Mouse (Mus musculus) cerebellum, adult 18-20 months (tissue): ENCODE measurements around the gene Trpm8.

Source experiments
- DNase-seq, 2 experiments: peaks; one replicate each; pipeline ENCODE4 v3.0.0; 2021

The Trpm8 gene

DNA sequence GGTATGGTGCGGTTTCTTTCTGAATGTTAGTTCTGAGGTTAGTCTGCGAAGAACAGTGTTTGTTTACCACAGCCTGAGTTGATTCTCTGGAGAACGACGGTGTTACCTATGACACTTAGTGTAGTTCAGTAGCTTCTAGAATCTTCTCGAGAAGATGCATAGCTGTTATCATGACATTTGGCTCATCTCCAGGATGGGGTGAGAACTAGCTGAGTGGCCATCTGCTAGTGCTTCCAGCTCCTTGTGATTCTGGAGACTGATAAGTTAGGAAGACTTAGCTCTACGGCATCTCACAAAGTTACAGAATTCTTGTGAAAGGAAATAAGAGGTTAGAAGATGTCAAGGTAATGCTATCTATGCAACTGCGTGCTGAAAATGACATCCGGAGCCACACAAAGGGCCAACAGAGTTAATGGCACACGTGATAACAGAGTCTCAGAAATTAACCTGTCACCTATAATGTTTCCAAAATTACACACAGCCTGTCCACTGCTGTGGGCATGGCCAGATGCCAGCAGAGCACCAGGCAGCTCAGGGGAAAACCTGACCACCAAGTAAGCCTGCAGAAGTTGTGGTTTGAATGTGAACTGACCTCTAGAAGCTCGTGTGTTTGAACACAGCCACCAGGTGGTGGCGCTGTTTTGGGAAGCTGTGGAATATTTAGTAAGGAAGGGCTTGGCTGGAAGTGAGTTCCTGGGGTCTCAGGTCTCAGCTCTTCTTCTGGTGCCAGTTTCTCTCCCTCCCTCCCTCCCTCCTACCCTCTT lies 89.6 kb downstream of the Trpm8 start:
- DNase-seq: peak; percentile 53 to 65

DNA sequence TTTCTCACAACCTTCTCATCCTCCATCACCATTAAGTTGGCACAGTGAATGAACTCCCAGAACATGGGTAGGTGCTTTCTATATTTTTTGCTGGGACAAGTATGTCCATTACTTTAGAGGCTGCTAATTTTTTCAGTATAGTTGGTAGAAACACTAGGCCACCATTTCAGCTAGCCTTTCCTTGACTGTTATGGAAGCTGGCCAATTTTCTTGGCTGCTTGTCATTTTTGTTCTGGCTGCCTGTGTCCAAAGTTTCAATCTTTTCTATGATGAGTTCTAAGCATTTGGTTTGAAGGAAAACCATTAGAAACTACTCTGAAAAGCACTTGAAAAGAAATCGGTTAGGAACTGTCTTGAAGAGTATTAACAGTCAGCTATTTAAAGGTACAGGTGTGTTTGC lies 101.0 kb downstream of the Trpm8 start:
- DNase-seq: no peak

DNA sequence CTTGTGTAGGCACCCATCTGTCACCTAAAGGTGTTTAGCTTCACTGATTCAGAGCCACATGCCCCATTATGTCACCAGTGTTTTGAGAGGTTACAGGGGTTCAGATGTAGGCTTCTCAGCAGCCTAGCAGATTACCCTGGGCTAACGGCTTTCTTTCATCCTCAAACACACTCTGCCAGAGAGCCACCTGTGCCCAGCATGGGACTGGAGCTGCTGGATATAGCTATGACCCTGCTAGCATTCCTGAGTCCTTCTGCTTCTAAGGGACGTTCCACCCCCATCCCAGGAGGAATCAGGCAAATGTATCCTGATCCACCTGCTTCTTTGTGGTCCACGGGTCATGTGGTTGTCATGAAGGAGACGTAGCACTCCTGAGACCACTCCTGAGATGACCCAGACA lies 114.2 kb downstream of the Trpm8 start:
- DNase-seq: peak; percentile 41 to 60

DNA sequence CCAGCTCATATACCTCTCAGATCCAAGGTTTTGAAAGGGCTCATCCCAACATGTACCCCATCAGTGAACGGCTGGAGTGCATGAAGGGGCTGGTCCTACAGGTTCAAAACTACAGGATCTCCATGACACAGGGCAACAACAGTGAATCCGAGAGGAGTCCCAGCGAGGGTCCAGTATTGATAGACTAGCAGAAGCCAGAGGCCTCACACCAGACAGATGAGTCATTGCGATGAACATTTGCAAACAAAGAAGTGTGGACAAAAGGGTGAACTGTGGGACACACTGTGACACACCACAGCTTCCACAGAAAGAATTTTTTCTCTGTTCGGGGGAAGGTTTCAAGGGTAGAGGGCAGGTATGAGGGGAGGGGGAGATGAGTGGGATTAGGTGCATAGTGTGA lies 115.9 kb downstream of the Trpm8 start:
- DNase-seq: no peak

DNA sequence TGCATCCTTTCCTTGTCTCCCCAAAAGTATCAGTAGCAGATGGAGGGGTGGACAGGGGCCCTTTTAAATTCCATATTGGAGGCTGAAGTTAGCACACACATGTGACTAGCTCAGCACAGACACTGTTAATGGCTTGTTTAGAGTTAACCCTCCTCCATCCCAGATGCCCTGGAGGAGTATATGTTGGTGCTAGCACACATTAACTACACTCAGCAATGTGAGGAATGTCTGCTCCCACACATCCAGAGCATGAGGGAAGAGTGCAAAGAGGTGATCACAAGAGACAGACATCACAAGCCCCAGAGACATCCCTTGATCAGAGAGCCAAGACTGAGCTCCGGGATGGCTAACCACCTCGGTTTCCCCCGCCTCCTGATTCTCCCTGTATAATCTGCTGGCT lies 125.9 kb downstream of the Trpm8 start:
- no peak for DNase-seq

DNA sequence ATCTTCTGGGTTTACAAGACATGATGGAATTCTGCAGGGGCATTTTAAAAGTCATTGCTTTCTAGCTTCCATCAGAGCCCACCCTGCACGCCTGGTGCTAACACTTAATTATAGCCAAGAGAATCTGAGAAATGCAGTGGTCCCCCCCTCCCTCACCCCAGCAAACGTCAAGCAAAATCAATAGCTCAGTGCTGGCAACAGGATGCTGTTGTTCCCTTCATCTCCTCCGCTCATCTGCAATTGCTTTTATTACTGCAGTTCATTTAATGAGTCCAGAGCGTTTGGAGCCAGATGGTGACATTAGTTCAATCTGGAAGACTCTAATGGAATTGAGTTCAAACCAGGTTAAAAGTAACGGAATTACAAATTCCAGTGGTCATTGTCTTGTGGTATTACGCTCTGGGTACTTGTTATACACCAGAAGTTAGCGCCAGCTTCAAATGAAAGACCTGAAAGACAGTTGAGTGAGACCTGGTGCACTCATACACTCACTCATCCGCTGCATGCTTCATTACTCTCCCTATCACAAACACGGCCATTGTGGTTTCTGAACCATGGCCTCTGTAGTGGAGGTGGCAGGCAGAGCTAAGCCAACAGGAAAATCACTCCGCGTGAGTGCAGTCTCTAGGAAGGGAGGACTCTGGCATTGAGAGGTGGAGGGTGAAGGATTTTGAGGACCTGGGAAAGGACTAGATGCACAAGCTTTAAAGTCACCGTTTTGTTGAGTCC lies 128.8 kb downstream of the Trpm8 start:
- no peak for DNase-seq

DNA sequence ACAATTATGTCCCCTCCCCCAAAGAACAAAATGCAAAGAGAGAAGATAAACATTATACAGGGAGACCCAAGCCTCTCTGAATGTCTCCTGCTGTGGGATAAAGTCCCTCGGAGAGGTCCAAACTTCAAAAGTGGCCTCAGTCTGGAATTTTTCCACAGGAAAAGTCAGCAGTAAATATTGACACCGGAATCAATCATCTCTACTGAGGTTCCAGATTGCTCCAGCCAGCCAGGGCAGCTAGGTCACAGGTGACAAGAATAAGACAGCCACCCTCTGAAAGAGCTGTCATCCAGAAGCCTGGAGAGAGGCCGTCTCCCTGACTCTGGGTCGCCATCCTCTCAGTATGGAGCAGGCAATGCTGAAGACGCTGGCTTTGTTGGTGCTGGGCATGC lies 129.3 kb downstream of the Trpm8 start, which contains the start of gene Spp2:
Spp2 (plus strand) TSS at position 155 of the 392 bp plus-strand sequence.
- DNase-seq: no peak

DNA sequence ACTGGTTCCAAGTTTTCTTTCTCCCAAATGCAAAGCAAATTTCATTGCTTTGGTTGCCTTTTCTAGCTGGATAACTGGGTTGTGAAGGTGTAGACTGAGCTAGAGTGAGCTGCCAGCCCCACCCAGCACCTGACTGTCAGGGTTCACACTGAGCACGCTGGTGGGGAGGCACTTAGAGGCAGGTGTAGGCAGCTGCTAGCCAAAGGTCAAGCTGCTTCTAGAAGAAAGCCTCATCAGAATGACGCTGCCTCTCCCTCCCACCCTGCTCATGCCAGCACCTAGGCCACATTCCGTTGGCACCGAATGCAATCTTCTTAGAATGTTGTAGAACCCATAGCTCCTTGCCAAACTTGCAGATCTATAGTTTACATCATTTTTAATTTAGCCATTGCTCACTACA lies 130.9 kb downstream of the Trpm8 start:
- DNase-seq: no peak

DNA sequence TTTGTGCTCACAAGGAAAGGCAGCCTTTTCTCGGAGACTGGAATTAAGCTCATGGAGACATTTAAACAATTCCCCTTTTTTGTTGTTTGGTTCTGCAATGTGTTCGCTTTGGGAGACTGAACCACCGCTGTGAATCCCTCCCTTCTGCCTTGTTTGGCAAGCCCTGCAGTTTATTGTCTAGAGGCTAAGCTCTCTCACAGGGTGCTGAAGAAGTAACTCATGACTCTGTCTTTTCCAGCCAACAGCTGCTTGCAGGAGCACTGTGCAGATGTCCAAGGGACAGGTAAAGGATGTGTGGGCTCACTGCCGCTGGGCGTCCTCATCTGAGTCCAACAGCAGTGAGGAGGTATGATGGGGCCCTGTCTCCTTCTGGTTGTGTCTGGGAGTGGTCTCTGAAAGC lies 134.6 kb downstream of the Trpm8 start:
- DNase-seq: no peak

DNA sequence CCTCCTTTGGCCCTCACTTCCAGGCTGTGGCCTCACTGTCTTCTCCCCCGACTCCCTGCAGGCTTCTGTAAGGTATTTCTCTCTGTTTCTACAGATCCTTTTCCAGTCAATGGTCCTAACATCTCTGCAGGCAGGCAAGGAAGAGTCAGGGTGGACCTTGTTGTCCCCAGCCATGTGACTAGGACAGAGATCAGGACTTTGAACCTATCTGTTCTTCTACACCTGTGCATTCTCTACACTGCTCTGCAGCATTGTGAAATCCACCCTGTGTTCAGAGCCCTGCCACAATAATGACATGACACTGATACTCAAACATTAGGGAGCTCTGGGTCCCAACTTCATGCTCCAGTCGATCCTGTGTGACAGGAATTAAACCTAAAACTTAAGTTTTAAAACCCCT lies 141.5 kb downstream of the Trpm8 start:
- DNase-seq: no peak

DNA sequence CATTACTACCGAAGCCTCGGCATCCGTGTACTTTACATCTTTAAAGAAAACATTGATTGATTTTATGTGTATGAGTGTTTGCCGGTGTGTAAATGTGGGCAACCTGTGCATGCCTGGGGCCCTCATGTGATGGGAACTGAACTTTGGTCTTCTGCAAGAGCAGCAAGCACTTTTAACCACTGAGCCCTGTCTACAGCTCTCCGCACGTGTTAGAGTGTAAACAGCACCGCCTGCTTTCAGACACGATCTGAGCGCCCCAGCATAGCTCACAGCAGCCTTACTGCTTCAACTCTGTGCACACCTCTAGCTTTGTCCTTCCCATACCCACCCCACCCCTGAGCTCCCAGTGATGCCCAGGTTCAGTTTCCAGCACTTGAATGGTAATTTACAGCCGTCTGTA lies 144.6 kb downstream of the Trpm8 start:
- no peak for DNase-seq

DNA sequence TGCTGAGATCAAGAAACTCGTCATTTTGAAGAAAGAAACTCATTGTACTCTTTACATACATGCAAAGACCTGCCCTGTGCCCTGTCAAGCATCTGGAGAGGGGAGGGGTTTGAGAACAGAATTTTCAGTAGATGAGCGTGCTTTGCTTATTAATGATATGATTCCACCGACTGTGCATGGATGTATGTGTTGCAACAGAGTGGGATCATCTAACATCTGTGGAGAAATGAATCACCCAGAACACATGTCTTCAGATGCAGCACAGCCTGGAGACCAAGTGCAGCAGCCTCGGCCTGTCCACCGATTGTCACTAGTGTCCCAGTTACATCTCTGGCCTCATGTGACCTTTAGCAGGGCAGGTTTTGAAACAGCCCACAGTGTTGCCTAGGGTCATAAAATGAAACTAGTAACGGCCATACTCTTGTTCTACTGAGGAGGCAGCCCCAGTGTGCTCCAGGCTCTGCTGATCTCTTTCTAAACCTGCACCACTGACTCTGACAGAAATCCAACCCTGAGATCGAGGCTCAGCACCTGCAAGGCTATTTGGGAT lies 145.5 kb downstream of the Trpm8 start:
- no peak for DNase-seq

DNA sequence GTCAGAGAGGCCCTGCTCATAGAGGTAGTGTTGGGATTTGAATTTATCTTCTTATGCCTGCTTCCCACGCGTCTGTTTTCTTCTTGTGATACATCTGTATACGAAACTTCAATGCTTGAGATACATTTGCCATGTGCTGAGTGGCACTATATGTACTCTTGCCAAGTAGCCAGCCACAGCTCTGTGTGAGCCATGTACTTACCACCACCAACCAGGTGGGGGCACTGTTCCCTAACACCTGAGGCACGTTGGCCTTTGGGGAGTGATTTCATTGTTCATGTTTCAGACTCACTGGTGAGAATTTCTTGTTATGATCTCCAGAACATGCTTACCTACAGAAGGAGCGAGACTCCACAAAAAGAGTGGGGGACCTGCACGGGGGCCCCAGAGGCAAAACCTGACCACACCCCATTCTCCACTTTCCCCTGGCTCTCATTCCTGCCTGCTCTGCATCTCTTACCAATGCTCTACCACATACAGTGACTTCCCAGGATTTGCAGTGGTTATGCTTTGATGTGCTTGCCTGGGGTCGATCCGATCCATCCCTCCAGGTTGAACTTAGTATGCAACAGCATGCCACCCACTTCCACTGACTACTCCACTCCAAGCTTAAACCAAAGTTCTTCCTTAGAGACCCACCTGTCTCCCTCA lies 147.3 kb downstream of the Trpm8 start:
- peak; percentile 87 to 93 for DNase-seq

DNA sequence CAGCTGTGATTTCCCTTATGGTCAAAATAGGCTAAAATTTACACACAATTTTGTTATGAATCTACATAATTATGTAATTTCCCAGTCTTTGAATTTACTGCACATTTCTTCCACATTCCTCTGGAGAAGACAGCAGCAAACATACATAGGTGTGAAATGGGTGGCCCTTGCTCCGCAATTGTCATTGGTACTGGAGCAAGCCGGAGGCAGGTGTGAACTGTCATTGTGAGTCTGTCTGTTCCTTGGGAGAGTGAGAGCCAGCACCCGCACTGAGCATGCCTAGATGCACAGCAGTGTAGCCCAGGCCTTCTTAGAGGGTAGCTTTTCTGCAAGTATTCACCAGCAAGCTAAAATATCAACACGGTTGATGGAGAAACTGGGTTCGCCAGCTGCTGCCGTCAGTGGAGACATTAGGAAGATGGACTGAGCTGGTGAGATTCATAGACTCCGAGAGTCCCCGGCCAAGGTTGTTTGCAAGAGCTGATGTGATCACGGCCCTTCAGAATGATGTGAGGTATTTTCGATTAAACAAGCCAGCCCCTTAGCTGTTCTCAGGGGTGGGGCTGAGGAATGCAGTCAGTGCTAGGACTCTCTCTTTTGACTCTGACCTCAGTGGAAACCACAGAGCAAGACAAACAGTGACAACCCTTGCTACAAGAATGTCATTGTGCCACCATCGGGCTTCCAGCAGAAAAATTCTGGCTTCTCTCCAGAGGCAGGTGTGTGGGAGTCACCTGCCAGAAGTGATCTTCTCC lies 150.7 kb downstream of the Trpm8 start:
- no peak for DNase-seq

DNA sequence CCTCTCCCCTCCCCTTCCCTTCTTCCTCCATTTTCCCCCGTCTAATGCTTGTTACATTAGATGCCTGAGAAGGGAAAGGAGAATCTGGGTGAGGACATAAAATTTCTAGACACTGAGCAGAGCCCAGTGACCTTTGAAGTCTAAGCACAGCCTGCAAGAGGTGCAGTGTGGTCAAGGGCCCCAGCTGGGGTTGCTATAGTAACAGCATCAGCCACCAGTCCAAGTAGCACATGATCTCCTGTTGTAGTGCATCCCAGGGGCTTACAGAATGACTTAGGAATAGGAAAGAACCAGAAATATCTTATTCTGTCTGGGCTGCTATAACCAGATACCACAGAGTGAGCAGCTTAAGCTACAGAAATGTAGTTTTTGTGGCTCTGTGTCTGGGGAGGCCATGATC lies 152.0 kb downstream of the Trpm8 start:
- DNase-seq: no peak

DNA sequence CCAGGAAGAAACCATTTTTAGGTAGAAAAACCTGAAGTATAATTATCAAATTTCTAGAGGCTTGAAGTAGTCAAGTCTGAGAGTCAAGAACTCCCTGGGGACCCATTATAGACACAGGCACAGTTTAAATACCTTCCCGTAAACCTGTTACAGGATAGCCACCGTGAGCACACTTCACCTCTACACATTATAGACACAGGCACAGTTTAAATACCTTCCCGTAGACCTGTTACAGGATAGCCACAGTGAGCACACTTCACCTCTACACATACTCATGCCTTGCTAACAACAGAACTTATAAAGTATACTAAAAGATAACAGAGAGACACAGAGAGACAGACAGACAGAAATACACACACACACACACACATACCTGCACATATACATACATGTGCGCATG lies 153.8 kb downstream of the Trpm8 start:
- no peak for DNase-seq

DNA sequence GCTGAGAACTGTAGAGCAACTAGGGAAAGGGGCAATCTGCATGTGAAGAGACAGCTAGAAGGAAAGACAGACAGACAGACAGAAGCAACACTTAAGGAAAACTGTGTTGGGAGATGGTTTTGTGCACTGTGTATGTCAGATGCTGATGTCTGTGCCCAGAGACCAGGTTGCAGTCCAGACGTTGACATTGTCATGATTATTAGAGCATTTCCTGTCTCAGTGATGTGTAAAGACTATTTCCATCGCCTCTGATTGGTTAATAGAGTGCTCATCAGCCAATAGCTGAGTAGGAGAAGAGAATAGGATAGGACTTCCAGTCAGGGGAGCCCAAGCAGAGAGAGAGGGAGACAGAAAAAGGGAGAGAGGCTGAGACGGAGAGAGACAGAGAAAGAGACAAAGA lies 155.1 kb downstream of the Trpm8 start:
- DNase-seq: no peak

DNA sequence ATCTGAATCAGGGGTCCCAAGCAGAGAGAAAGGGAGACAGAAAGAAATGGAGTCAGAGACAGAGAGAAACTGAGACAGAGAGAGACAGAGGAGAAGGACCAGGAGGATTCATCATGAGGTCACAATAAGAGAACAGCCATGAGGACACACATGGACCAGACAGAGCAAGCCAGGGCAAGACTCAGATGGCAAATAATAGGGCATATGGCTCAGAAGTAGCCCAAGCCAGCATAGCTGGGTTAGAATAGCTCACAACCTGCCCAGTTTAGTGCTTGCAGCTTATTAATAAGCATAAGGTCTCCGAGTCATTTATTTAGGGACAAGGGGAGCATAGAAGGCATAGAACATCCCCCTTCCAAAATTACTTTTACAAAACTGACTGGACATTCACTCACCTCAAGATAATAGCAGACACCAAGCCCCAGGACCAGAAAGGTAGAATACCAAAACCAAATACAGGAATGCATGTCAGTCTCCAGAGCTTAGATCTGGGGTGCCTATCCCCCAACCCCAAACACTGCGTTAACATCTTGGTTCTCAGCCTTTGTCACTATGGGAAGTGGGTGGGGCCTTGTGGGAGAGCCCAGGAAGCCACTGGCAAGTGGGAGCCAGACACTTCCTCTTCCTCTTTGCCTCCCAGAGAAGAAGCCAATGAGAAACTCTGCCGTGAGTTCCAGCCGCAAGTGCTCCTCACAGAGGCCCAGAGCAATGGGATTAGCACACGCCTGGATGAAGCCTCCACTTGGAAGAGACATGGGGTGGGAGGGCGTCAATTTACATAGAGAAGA lies 155.8 kb downstream of the Trpm8 start:
- peak; percentile 27 to 51 for DNase-seq

DNA sequence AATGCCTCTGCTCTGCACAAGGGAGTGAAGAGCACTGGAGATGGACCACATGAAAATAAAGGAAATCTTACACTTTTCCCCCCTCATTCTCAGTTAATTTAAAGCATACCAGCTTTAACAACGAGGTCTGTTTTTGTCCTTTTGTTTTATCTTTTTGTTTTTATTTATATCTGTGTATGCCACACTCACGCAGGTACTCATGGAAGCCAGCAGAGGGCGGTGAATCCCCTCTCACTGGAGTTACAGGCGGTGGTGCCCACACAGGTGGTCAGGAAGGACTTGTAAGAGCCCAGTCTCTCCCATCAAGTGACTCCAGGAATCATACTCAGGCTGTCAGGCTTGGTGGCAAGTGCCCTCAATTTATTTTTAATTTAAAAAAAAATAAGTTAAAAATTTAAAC lies 156.6 kb downstream of the Trpm8 start:
- DNase-seq: no peak

DNA sequence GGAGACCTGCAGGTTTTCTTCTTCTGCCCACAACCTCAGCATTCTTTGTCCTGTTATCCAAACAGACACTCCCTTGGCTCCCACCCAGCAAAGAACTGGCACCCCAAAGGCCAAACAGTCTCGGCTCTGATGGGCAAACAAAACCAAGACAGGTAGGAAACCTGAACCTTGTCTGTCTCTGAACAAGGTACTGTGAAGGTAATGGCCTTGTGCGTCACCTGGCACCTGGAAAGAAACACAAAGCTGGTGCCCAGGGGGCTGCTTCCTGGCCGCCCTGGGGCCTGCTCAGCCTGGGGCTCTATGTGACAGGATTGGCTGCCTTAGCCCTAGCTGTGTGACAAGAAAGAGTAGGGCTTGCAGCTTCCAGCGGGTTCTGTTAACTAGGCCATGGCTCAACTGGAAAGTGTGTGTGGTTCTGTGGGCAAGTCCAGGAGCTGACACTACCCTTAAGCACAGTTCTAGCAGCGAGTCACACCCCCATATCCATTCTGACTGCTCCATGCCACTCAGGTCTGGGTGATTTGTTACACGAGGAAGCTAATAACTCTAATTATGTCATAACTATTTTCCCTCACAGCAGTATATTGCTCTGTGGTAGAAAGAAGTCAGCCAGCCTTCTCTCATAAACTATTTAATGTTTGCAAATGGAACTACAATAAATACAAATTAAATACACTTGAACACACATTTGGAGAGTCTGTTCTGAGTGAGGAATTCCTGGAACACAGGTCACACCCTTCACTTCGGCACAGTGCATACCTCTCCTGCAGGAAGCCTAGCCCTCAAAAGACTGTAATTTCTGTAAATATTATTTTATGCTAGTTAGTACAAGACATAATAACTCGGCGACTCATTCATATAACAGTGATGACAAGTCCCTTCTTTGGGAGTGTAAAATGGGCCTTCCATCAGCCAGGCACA lies 160.0 kb downstream of the Trpm8 start:
- DNase-seq: no peak
